Mouse (Mus musculus): ENCODE measurements around the gene Sh3bgrl2. TPM values are rescaled to one million over a fixed set of nuclear protein-coding genes. Genes with fewer than 3 reads are reported as not detected.

Gene Sh3bgrl2
- polyA plus RNA-seq, 1 experiment from 2014 or later = 22.2 TPM

DNA sequence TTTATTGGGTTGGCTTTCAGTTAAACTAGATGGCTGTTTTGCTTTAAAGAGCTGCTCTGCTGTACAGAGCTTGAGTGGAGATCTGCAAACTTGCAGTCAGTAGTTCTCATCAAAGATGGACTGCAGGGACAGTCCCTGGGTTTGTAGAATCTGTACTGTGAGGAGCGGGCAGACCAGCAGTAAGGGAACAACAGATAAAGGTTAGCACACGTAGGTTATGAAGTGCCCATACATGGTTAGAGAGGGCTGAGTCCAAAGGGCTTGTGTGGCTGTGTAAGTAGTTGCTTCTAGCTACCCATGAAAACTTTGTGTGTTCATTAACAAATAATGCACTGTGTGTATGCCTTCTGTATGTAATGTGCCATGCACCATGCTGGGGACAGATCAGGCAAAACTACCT lies 24.2 kb downstream of the Sh3bgrl2 start:
- no peaks in the 10 kb centered on the region for H3K36me3 ChIP-seq (replicated peaks; ENCODE audit: insufficient read depth, low read length)
- H3K4me1 ChIP-seq (ENCODE audit: insufficient read depth) = peaks cover 19% of the 10 kb centered on the region
- no peak overlapping the region for H3K27ac ChIP-seq (ENCODE audit: low read depth)
- H3K4me3 ChIP-seq (ENCODE audit: low read depth, low read length) = no peak overlapping the region
- H3K27me3 ChIP-seq (ENCODE audit: insufficient read depth, low read length) = no peaks in the 10 kb centered on the region
- DNase-seq (no peak), ATAC-seq (peak; percentile 67)
- no peaks in the 10 kb centered on the region for H3K9me3 ChIP-seq (ENCODE audit: low read length)
- WGBS (ENCODE audit: insufficient replicate concordance) = 42% methylated on average over 2 of the region's 2 CpGs
- no peak overlapping the region for H3K4me2 ChIP-seq (ENCODE audit: low read depth, low read length)
- no peak overlapping the region for H3K9ac ChIP-seq (replicated peaks)
- no peak for TF ChIP-seq EP300 (IDR thresholded peaks at IDR 0.05; ENCODE audit: low read depth)
- no peak for TF ChIP-seq CTCF (IDR thresholded peaks at IDR 0.05; ENCODE audit: low read depth)

- Histone ChIP-seq H3K4me1 (ENCODE audit: insufficient read depth) (peaks cover 19% of the 10 kb centered on the region), H3K4me2 (ENCODE audit: low read depth, low read length) (no peak overlapping the region), H3K36me3 (replicated peaks; ENCODE audit: insufficient read depth, low read length) (peaks cover 3% of the 10 kb centered on the region; the same call in 1 of the 2 replicates), H3K9me3 (ENCODE audit: low read length) (no peaks in the 10 kb centered on the region), H3K4me3 (ENCODE audit: low read depth, low read length) (no peak overlapping the region), H3K27me3 (ENCODE audit: insufficient read depth, low read length) (no peaks in the 10 kb centered on the region), H3K27ac (ENCODE audit: low read depth) (peak overlapping the region; percentile 39; the same call in 1 of the 2 replicates), H3K9ac (replicated peaks) (no peak overlapping the region)
- DNase-seq (no peak), ATAC-seq (no peak)
- no peak for TF ChIP-seq EP300 (IDR thresholded peaks at IDR 0.05; ENCODE audit: low read depth)
- no peak for TF ChIP-seq CTCF (IDR thresholded peaks at IDR 0.05; ENCODE audit: low read depth)
- 48% methylated on average over 2 of the region's 2 CpGs for WGBS (ENCODE audit: insufficient replicate concordance)
Observed at GRCm38 (mm10) chr9:83572870-83573269, 24.7 kb downstream of the Sh3bgrl2 start.

GRCm38 (mm10) chr9:83573588-83573987 lies 25.5 kb downstream of the Sh3bgrl2 start:
- no peak for DNase-seq
- H3K27me3 ChIP-seq (ENCODE audit: insufficient read depth, low read length) = no peaks in the 10 kb centered on the region
- H3K4me1 ChIP-seq (ENCODE audit: insufficient read depth) = peaks cover 19% of the 10 kb centered on the region
- no peak overlapping the region for H3K9ac ChIP-seq (replicated peaks)
- H3K27ac ChIP-seq (ENCODE audit: low read depth) = no peak overlapping the region
- no peak for ATAC-seq
- TF ChIP-seq CTCF (IDR thresholded peaks at IDR 0.05; ENCODE audit: low read depth) (no peak), EP300 (IDR thresholded peaks at IDR 0.05; ENCODE audit: low read depth) (no peak)
- WGBS (ENCODE audit: insufficient replicate concordance) = 46% methylated on average over 2 of the region's 2 CpGs
- peaks cover 3% of the 10 kb centered on the region; the same call in 1 of the 2 replicates for H3K36me3 ChIP-seq (replicated peaks; ENCODE audit: insufficient read depth, low read length)
- no peaks in the 10 kb centered on the region for H3K9me3 ChIP-seq (ENCODE audit: low read length)
- H3K4me2 ChIP-seq (ENCODE audit: low read depth, low read length) = no peak overlapping the region
- H3K4me3 ChIP-seq (ENCODE audit: low read depth, low read length) = no peak overlapping the region

- peak; percentile 59 for ATAC-seq
- TF ChIP-seq EP300 (IDR thresholded peaks at IDR 0.05; ENCODE audit: low read depth) = no peak
- TF ChIP-seq CTCF (IDR thresholded peaks at IDR 0.05; ENCODE audit: low read depth) = no peak
- DNase-seq = no peak
Observed at GRCm38 (mm10) chr9:83575403-83575802, 27.3 kb downstream of the Sh3bgrl2 start.

GRCm38 (mm10) chr9:83576018-83576688 lies 28.0 kb downstream of the Sh3bgrl2 start:
- Histone ChIP-seq H3K4me1 (ENCODE audit: insufficient read depth) (peaks cover 19% of the 10 kb centered on the region), H3K4me3 (ENCODE audit: low read depth, low read length) (no peak overlapping the region), H3K36me3 (replicated peaks; ENCODE audit: insufficient read depth, low read length) (peaks cover 7% of the 10 kb centered on the region; the same call in 1 of the 2 replicates), H3K27ac (ENCODE audit: low read depth) (peak overlapping the region; percentile 44; the same call in 1 of the 2 replicates), H3K4me2 (ENCODE audit: low read depth, low read length) (no peak overlapping the region), H3K9me3 (ENCODE audit: low read length) (no peaks in the 10 kb centered on the region), H3K9ac (replicated peaks) (no peak overlapping the region), H3K27me3 (ENCODE audit: insufficient read depth, low read length) (no peaks in the 10 kb centered on the region)
- WGBS (ENCODE audit: insufficient replicate concordance) = 49% methylated on average over 7 of the region's 7 CpGs
- DNase-seq (no peak), ATAC-seq (no peak)
- no peak for TF ChIP-seq EP300 (IDR thresholded peaks at IDR 0.05; ENCODE audit: low read depth)
- no peak for TF ChIP-seq CTCF (IDR thresholded peaks at IDR 0.05; ENCODE audit: low read depth)

More at GRCm38 (mm10) chr9:83575403-83575802, 27.3 kb downstream of the Sh3bgrl2 start:
- Histone ChIP-seq H3K27ac (ENCODE audit: low read depth) (peak overlapping the region; percentile 39; the same call in 1 of the 2 replicates), H3K9me3 (ENCODE audit: low read length) (no peaks in the 10 kb centered on the region), H3K9ac (replicated peaks) (no peak overlapping the region), H3K27me3 (ENCODE audit: insufficient read depth, low read length) (no peaks in the 10 kb centered on the region), H3K4me2 (ENCODE audit: low read depth, low read length) (no peak overlapping the region), H3K4me1 (ENCODE audit: insufficient read depth) (peaks cover 19% of the 10 kb centered on the region), H3K4me3 (ENCODE audit: low read depth, low read length) (no peak overlapping the region), H3K36me3 (replicated peaks; ENCODE audit: insufficient read depth, low read length) (peaks cover 7% of the 10 kb centered on the region; the same call in 1 of the 2 replicates)
- 58% methylated on average over 4 of the region's 4 CpGs for WGBS (ENCODE audit: insufficient replicate concordance)

- peaks cover 7% of the 10 kb centered on the region; the same call in 1 of the 2 replicates for H3K36me3 ChIP-seq (replicated peaks; ENCODE audit: insufficient read depth, low read length)
- DNase-seq = peak; percentile 30
- peaks cover 19% of the 10 kb centered on the region for H3K4me1 ChIP-seq (ENCODE audit: insufficient read depth)
- H3K9me3 ChIP-seq (ENCODE audit: low read length) = no peaks in the 10 kb centered on the region
- TF ChIP-seq EP300 (IDR thresholded peaks at IDR 0.05; ENCODE audit: low read depth) (no peak), CTCF (IDR thresholded peaks at IDR 0.05; ENCODE audit: low read depth) (peak; percentile 75)
- WGBS (ENCODE audit: insufficient replicate concordance) = 40% methylated on average over 3 of the region's 3 CpGs
- ATAC-seq = peak; percentile 28; the same call in 1 of the 2 replicates
- no peak overlapping the region for H3K27ac ChIP-seq (ENCODE audit: low read depth)
- no peak overlapping the region for H3K4me3 ChIP-seq (ENCODE audit: low read depth, low read length)
- no peak overlapping the region for H3K9ac ChIP-seq (replicated peaks)
- H3K4me2 ChIP-seq (ENCODE audit: low read depth, low read length) = no peak overlapping the region
- no peaks in the 10 kb centered on the region for H3K27me3 ChIP-seq (ENCODE audit: insufficient read depth, low read length)
Observed at GRCm38 (mm10) chr9:83576689-83577057, 28.5 kb downstream of the Sh3bgrl2 start.
